Mouse (Mus musculus): ENCODE measurements at regions not wholly inside any gene's neighbourhood (a gene's known extent, or its start where the extent isn't known, plus 50 kb on each side); places are given as distances from the start of the nearest gene placed in this dataset.

DNA sequence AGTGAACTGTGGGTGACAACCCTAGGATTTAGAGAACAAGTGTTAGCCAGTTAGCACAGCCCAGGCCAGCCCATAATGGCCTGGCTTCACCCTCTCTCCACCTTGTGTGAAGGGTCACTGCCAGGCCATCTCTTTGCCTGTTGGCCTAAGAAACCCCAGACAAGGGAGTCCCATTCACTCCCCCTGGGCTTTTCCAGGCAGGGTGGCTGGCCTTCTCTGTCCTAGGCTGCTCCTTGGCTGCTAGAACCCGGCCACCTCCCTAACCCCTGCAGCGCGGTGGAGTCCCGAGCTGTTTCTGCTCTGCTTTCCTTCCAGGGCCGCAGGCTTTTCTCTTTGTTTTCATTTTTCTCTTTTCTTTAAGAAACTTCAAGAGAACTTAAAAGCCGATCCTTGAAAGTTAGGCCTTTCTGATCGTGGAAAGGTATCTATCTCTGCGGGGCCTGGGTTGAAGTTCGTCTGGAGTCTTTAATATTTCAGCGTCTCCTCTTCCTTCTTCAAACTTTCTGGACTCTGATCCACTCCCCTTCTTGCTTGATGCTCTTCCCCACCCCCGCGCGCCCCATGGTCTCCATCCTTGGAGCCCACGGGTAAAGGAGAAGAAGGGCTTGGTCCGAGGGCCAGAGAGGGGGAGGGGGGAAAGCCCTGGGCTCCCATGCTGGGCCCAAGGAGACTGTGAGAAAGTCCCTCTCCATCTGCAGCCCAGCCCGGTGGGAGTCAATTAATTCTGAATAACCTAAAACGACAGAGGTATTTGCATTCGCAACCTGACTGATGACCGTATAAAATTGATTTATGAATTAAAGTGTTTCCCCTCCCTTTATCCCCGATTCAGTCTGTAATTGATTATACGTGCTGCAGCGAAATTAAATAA, 52.3 kb upstream of the Nepro start:
- TF ChIP-seq CTCF (IDR thresholded peaks at IDR 0.05; ENCODE audit: borderline replicate concordance, insufficient read depth, low read length) (no peak), POLR2A (IDR thresholded peaks at IDR 0.05; ENCODE audit: low read depth, low read length) (no peak)
